Mouse (Mus musculus) neural tube, embryonic 14.5 days (tissue): Measurements from ENCODE around the gene Usp17lb. TPM values are rescaled to one million over a fixed set of nuclear protein-coding genes. Genes with fewer than 3 reads are reported as not detected.
"Not testable (repeated sequence)": the region's sequence is repeated elsewhere in the genome, so short reads cannot be mapped to it uniquely, and the experiment has no call there.

ENCODE experiments used
- ATAC-seq: fragments of 200-750 bp; cut with Nextera tagmentation; 2 replicates; pipeline ENCODE4 v1.8.0; 2017; ENCODE audit warnings: low read depth, mild to moderate bottlenecking, moderate TSS enrichment, moderate library complexity
- H3K27ac ChIP-seq: fragments of 300-500 bp; sonication (generic); 2 replicates; pipeline ENCODE4 v1.5.1; 2014; ENCODE audit warnings: low read depth, mild to moderate bottlenecking, control low read depth, low read length, moderate library complexity, mixed read lengths
- H3K27me3 ChIP-seq: fragments of 300-500 bp; sonication (generic); 2 replicates; pipeline ENCODE4 v1.6.1; 2014; ENCODE audit warnings: low read length; ENCODE audit not compliant: control insufficient read depth, insufficient read depth
- H3K36me3 ChIP-seq: fragments of 300-500 bp; sonication (generic); 2 replicates; pipeline ENCODE4 v1.6.1; 2014; ENCODE audit warnings: low read length, mixed read lengths; ENCODE audit not compliant: control insufficient read depth, insufficient read depth
- H3K4me1 ChIP-seq: fragments of 300-500 bp; sonication (generic); 2 replicates; pipeline ENCODE4 v1.6.1; 2014; ENCODE audit warnings: low read length; ENCODE audit not compliant: control insufficient read depth, insufficient read depth
- H3K4me2 ChIP-seq: fragments of 300-500 bp; sonication (generic); 2 replicates; pipeline ENCODE4 v1.6.1; 2014; ENCODE audit warnings: mild to moderate bottlenecking, low read depth, low read length, control low read depth
- H3K4me3 ChIP-seq: fragments of 300-500 bp; sonication (generic); 2 replicates; pipeline ENCODE4 v1.5.1; 2014; ENCODE audit warnings: low read depth, low read length, control low read depth, mixed read lengths
- H3K9ac ChIP-seq: fragments of 300-500 bp; sonication (generic); replicated peaks from 2 replicates; pipeline ENCODE4 v1.6.1; 2014; ENCODE audit warnings: low read depth, mild to moderate bottlenecking, control low read depth, low read length, mixed read lengths
- H3K9me3 ChIP-seq: fragments of 300-500 bp; sonication (generic); 2 replicates; pipeline ENCODE4 v1.6.1; 2016; ENCODE audit warnings: low read length; ENCODE audit not compliant: control insufficient read depth
- WGBS: fragments of 180-500 bp; shearing (Covaris S2); extraction: QIAGEN DNeasy Blood & Tissue Kit; methylation state at CpG from one replicate; pipeline ENCODE4 v1.1.7; 2014; 5-methylcytosine and 5-hydroxymethylcytosine counted together
- polyA plus RNA-seq: library from polyadenylated mRNA; unstranded; fragments of >200 nt; fragmentation: Nextera tagmentation; extraction: Ambion mirVana; gene quantifications from 2 replicates; pipeline ENCODE4 v1.2.1, GENCODE M21; 2014

Usp17lb gene
- polyA plus RNA-seq = not detected in 2 replicates

- Histone ChIP-seq H3K4me3 (no peak within 1 kb of the TSS), H3K9me3 (no peaks in the 10 kb centered on the region), H3K4me2 (no peak within 1 kb of the TSS), H3K36me3 (no peaks in the 10 kb centered on the region), H3K4me1 (no peaks in the 10 kb centered on the region), H3K27me3 (no peaks in the 10 kb centered on the region), H3K9ac (no peak within 1 kb of the TSS), H3K27ac (no peak within 1 kb of the TSS)
- ATAC-seq = no peak
- 68% methylated on average over 1 of the region's 1 CpGs for WGBS
These were observed at the start of gene Usp17lb for GRCm38 (mm10) chr7:104842503-104842902. Usp17lb (minus strand) TSS chr7:104842603.

- Histone ChIP-seq H3K9me3 (no peaks in the 10 kb centered on the region), H3K4me2 (no peak within 1 kb of the TSS), H3K36me3 (no peaks in the 10 kb centered on the region), H3K27me3 (no peaks in the 10 kb centered on the region), H3K9ac (no peak within 1 kb of the TSS), H3K4me1 (no peaks in the 10 kb centered on the region), H3K4me3 (no peak within 1 kb of the TSS), H3K27ac (no peak within 1 kb of the TSS)
- WGBS = 49% methylated on average over 1 of the region's 1 CpGs
- ATAC-seq = no peak
These were observed 35.3 kb upstream of the Usp17lb start, which contains the start of gene Olfr665 for GRCm38 (mm10) chr7:104877731-104878130. Olfr665 (plus strand) TSS chr7:104878031.

GRCm38 (mm10) chr7:104861381-104861780 lies 19.0 kb upstream of the Usp17lb start:
- Histone ChIP-seq H3K4me3 (no peak overlapping the region), H3K4me1 (no peaks in the 10 kb centered on the region), H3K9me3 (no peaks in the 10 kb centered on the region), H3K4me2 (no peak overlapping the region), H3K27ac (no peak overlapping the region), H3K36me3 (no peaks in the 10 kb centered on the region), H3K9ac (no peak overlapping the region), H3K27me3 (no peaks in the 10 kb centered on the region)
- ATAC-seq = no peak
- 83% methylated on average over 3 of the region's 3 CpGs for WGBS

DNA sequence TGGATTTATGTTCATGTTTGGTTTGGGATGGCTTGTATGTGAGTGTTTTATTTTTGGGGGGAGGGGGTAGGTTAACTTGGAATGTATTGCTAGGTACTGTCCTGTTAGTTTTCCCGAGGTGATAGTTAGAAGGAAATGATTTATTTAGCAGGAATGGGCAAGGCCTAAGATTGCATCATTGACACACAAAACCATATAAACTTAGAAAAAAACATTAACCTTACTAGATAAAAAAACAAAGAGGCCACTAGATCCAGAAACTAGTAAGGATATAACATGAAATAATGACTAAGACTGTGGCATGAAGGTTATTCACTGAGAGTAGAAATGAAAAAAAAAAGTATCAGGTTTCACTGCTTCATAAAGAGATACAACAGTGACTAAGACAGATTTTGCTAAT lies 15.3 kb upstream of the Usp17lb start:
- no peak overlapping the region for H3K9ac ChIP-seq
- H3K4me1 ChIP-seq = no peaks in the 10 kb centered on the region
- H3K9me3 ChIP-seq = no peaks in the 10 kb centered on the region
- no peak overlapping the region for H3K4me3 ChIP-seq
- WGBS = 87% methylated on average over 1 of the region's 1 CpGs
- no peaks in the 10 kb centered on the region for H3K27me3 ChIP-seq
- no peaks in the 10 kb centered on the region for H3K36me3 ChIP-seq
- ATAC-seq = no peak
- no peak overlapping the region for H3K4me2 ChIP-seq
- H3K27ac ChIP-seq = no peak overlapping the region

GRCm38 (mm10) chr7:104856709-104857108 lies 14.3 kb upstream of the Usp17lb start, which contains the start of gene Usp17la:
Usp17la (plus strand) TSS chr7:104857009.
- not testable (repeated sequence) for H3K9me3 ChIP-seq, H3K4me3 ChIP-seq, H3K36me3 ChIP-seq, H3K9ac ChIP-seq, H3K4me2 ChIP-seq, H3K27ac ChIP-seq, H3K4me1 ChIP-seq, H3K27me3 ChIP-seq, ATAC-seq
- 93% methylated on average over 2 of the region's 2 CpGs for WGBS

DNA sequence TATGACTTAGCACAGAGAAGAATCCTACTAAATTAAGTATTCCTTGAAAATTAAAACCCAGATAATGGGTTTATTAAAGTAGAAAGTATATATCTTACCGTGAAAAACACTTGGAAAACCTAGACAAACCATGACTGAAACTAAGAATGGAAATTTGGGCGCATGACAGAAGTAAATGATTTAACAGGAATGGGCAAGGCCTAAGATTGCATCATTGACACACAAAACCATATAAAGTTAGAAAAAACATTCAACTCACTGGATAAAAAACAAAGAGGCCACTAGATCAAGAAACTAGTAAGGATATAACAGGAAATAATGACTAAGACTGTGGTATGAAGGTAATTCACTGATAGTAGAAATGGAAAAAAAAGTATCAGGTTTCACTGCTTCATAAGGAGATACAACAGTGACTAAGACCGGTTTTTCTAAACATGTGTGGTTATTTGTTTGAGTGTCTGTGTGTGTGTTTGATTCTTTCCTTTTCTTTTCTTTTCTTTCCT lies 12.9 kb upstream of the Usp17lb start:
- Histone ChIP-seq H3K9me3 (no peaks in the 10 kb centered on the region), H3K4me2 (no peak overlapping the region), H3K36me3 (no peaks in the 10 kb centered on the region), H3K9ac (no peak overlapping the region), H3K4me3 (no peak overlapping the region), H3K4me1 (no peaks in the 10 kb centered on the region), H3K27me3 (no peaks in the 10 kb centered on the region), H3K27ac (no peak overlapping the region)
- 79% methylated on average over 3 of the region's 3 CpGs for WGBS
- ATAC-seq = no peak

- not testable (repeated sequence) for H3K9ac ChIP-seq, H3K36me3 ChIP-seq, H3K27ac ChIP-seq, H3K4me2 ChIP-seq, H3K4me1 ChIP-seq, ATAC-seq, H3K9me3 ChIP-seq, H3K27me3 ChIP-seq, H3K4me3 ChIP-seq
- WGBS = 85% methylated on average over 2 of the region's 2 CpGs
These were observed 9.1 kb upstream of the Usp17lb start for GRCm38 (mm10) chr7:104851546-104851945.

GRCm38 (mm10) chr7:104843731-104844287 lies 1.4 kb upstream of the Usp17lb start:
- Histone ChIP-seq H3K4me2 (no peak overlapping the region), H3K9me3 (no peaks in the 10 kb centered on the region), H3K27me3 (no peaks in the 10 kb centered on the region), H3K9ac (no peak overlapping the region), H3K27ac (no peak overlapping the region), H3K36me3 (no peaks in the 10 kb centered on the region), H3K4me3 (no peak overlapping the region), H3K4me1 (no peaks in the 10 kb centered on the region)
- ATAC-seq = no peak
- WGBS = 77% methylated on average over 1 of the region's 1 CpGs

DNA sequence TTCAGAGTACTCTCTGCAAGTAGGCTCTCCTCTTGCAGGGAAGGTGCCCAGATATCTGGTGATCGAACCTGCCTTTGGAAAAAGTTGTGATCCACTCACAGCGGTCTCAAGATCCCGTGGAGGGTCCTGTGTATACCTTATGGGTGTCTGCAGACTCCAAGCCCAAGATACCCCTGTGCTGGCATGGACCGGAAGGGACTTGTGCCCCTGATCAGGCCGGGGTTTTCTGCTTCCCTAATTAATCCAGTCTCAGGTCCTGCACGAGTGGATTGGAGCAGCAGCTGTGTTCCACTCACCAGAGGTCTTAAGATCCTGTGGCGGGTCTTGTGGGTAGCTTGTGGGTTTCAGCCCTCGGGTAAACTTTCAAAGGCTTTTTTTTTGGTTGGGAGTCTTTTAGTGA lies 32.1 kb downstream of the Usp17lb start:
- not testable (repeated sequence) for H3K4me2 ChIP-seq, H3K9me3 ChIP-seq, H3K4me1 ChIP-seq, H3K36me3 ChIP-seq, H3K27me3 ChIP-seq, H3K4me3 ChIP-seq, H3K9ac ChIP-seq, ATAC-seq, H3K27ac ChIP-seq
- WGBS = 88% methylated on average over 8 of the region's 8 CpGs
